Mouse (Mus musculus): Measurements from ENCODE around the gene Cyp24a1.
"Not testable (repeated sequence)": the region's sequence is repeated elsewhere in the genome, so short reads cannot be mapped to it uniquely, and the experiment has no call there.

Cyp24a1 gene

DNA sequence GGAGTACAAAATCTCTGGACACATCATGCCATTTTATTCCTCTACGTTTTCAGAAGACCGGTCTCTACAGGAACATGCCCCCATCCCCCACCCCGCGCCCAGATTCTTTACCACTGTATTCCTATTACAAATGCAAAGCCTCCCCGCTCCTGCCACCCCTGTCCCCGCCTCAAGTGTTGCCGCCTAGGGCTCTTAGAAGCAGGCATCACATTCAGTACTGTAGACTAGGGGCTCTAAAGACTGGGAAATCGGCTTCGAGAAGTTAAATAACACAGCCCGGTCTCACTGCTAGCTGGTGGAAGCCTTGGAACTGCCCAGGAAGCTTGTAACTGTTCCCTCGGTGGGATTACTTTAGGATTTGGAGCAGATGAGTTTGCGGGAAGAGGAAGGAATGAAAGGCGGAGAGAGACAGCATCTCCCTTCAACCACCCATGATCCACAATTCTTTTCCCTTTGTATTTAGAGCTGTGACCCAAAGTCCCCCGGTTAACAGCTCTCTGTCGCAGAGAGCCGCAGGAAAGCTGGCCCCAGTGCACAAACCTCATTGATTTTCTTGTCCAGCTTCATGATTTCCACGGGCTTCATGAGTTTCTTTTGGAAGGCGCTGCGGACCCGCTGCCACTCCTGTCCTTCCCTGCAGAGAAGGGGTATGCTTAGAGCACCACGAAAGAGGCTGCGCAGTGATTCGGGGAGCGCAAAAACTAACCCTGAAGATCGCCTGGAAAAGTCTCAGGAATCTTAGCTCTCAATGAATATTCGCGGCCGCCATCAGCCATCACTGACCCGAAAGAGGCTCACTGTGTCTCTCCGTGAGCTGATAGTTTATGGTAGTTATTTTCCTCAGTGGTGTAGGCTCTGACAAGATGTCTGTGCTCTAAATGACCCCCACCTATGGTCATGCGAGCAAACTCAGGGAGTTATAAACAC lies 1.9 kb downstream of the Cyp24a1 start:
- DNase-seq = no peak

DNA sequence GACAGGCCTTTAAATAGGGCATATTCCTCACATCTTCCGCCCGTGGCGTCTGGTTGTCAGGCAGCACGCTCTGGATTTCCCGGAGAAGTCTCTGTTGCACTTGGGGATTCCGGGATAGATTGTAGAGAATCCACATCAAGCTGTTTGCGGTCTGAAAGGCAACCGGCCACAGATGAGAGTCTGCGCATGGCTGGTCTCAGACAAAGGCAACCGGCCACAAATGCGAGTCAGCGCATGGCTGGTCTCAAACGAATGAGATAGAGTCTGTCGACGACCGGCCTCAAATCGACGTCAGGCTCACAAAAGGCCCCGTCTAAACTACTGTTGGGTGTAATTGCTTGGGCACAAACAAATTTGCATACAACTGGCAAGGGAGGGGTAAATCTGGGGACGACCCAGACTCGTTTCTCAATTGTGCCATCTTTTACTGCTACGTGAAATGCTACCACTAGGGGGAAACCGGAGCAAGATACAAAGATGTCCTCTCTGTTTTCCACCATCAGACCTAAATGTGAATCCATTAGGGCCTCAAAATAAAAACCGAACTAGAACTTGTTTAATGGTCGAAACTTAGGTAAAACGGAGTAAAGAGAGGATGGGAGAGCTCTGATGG lies 8.9 kb downstream of the Cyp24a1 start:
- no peak for DNase-seq

DNA sequence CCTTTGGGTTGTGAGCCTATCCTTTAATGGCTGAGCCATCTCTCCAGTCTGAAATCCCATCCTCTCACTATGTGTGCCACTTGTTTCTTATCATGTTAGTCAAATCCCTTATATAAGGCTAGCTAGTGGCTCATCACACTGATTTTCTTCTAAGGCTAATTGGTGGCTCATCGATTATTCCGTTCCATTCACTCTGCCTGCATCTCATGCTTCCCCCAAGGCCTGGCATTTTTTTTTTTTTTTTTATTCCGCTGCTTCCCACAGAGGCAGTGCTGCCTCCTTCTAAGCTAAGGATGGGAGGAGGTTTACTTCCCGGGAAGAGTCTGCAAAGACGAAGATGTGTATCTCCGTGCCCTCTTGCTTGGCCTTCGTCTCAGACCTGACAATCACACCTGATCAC lies 9.7 kb downstream of the Cyp24a1 start:
- no peak for DNase-seq

DNA sequence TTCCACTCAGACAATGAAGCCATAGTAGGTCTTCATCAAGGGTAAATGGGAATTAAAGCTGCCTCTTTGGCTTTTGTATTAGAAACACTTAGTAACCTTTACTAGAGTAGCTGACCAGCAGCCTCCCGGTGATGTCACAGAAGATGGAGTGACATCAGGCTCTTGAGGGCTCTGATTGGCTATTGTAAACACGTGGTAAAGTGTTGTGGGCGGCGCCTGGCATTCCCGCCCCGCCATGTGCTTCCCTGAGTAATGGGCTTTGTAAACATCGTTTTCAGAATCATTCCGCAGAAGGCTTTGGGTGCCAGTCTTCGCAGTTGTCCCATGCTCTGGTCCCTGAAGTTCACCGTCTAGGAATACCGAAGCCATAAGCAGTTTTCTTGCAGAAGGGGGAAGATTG lies 13.0 kb downstream of the Cyp24a1 start:
- no peak for DNase-seq

DNA sequence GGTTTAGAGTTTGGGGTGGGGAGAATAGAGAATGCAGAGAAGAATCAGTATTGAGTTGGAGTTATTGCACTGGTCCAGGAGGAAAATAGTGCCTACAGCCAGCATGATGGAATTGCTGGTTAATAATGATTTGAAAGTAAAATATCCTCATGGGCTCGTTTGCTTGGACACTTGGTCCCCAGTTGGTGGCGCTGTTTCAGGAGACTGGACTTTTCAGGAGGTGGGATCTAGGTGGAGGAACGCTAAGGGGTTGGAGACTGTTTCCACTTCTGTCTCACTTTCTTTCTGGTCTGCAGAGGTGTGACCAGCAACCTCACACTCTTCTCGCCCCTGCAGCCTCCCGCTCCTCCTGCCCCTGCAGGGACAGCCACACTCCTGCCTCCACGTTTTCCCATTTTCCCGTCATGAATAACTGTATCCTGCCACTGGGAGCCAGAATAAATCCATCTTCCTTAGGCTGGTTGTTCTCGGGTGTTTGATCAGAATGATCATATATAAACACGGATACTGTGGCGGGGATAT lies 14.9 kb downstream of the Cyp24a1 start:
- no peak for DNase-seq

DNA sequence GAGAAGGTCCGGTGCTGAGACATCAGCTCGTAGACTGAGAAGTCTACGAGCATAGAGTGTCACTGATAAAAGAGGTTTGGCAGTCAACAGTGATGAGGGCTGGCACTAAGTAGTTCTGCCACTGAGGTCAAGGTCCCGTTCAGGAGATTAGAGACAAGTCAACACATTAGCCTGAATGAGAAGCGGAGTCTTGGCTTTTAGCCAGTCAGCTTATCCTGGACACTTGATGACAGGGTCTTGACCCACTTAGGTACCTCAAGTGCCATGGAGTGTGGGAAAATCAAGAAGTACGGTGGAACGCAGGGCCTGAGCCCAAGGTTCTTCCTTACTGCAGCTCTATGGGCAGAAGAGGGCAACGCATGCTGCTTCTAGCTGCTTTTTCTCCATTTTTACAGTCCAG lies 20.3 kb downstream of the Cyp24a1 start:
- peak; percentile 56 for DNase-seq

DNA sequence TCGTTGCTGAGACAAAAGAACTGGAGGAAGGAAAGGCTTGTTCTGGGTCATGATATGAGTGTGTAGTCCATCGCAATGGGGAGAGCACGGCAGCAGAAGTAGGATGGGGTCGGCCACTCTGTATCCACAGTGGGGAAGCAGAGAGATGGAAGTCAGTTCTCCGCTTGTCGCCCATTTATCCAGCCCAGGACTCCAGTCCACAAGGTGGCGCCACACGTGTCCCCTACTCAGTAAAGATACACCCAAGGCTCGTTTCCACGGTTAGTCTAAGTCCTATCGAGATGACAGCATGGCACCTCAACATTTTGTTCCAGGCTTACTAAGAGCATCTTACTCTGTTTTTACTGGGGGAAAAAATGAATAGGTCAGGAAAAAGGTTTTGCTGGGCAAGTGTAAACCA lies 20.7 kb downstream of the Cyp24a1 start:
- DNase-seq = no peak

DNA sequence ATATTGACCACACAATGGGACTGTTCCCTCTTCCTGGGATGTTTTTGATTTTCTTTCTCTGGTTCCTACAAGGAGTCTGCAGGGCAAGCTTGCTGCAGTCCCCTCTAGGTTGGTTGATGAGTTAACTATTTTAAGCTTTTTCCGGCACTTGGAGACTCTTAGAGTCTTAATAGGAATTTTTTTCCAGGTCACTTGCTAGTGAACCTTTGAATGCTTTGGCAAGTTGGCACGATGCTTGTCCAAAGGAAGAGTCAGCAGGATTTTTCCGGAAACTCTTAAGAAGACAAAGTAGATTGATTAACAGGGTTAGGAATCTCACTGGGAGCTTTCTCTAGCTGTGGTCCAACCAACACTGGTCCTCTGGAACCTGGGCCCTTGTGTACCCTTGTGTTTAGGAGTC lies 21.8 kb downstream of the Cyp24a1 start:
- peak; percentile 94 for DNase-seq

DNA sequence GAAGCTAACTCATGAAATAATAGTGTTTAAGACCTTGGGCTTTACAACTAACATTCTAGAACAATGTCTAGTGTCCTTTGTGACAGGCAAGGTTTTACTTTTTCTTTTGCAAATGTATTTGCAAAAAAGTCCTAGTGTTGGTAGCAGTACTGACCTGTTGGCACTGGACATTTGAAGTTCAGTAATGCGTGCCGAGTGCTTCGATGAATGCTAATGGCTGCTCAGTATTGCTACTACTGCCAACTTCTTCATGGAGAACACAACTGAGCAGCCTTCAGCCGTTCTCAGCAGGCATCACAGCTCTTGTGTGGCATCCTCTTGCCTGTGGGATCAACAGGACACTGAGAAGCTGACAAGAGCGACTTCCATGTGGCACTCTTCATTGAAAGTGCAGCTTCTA lies 22.8 kb downstream of the Cyp24a1 start:
- peak; percentile 50 for DNase-seq

DNA sequence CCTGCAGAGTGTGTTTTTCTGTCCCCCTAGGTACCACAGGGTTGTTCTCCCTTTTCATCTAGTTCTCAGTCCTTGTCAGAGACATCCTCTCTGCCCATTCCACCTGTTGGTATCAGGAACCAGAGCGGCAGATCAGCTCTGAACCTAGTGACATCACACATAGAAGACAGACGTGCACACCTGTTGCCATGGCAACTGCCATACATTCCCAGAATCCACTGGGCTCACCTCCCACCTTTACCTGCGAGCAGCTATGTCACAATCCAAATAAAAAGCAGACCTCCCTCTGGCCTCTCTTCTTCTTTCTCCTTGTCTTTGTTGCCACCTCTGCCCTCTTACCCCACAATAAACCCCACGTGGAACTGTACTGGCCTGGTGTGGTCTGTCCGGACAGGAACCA lies 26.4 kb downstream of the Cyp24a1 start:
- DNase-seq = no peak

DNA sequence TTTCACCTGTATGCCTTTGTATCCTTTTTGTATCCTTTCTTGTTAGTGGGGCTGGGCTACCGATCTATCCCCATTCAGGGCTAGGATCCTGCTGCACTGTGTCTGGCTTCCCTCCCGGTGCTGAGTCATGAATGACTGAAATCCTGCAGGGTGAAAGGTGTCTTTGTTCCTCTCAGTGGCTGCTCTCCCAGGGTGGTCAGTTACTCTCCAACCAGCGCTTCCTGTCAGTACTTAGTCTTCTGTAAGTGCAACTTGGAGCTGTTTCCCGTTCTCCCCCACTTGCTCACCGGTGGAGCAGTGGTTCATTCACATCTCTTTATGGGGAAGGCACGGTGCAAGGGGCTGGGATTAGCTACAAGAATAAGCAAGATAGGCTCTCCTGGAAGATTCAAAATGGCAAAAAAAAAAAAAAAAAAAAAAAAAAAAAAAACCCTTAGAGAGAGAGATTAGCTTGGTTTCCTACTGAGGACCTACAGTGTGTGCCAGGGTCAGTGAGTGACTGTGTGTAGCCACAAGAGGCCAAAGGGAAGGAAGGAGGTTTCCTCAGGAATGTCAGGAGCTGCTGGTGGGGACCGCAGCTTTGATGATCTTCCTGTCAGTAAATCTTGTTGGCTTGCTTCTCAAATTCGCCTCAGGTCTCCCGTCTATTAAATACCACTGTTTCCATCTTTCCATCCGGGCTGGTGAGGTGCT lies 27.2 kb downstream of the Cyp24a1 start:
- DNase-seq = peak; percentile 95

DNA sequence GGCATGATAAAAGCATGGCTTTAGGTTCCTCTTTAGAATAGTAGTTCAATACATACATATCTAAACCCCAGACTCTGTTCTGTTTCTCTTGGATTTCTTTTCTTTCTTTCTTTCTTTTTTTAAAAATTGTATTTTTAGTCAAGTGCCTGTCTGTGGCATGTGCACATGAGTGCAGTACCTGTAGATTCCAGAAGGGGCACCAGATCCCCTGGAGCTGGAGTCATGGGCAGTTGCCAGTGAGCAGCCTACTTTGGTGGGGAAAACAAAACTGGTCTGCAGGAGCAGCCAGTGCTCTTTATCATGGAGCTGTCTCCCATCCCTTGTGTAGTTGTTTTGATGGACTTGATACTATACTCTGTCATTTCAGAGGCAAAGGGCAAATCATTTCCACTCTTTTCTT lies 28.9 kb downstream of the Cyp24a1 start:
- peak; percentile 48 for DNase-seq

DNA sequence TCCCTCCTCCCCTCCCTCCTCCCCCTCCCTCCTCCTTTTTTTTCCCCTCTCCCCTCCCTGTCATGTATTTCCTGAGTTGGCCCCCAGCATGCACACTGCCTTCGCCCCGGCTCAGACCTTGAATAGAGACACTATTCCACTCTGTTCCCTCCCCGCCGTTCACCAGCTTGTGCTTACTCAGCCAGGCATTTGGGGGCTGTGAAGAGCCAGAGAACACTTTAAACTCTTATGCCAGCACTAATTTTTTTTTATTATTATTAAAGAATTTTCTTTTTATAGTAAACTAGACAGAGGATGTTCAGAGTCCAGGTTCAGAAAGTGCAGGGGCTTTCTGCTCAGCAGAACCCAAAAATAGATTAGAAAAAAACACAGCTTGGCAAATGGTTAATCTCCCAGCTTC lies 32.1 kb downstream of the Cyp24a1 start:
- peak; percentile 87 for DNase-seq

DNA sequence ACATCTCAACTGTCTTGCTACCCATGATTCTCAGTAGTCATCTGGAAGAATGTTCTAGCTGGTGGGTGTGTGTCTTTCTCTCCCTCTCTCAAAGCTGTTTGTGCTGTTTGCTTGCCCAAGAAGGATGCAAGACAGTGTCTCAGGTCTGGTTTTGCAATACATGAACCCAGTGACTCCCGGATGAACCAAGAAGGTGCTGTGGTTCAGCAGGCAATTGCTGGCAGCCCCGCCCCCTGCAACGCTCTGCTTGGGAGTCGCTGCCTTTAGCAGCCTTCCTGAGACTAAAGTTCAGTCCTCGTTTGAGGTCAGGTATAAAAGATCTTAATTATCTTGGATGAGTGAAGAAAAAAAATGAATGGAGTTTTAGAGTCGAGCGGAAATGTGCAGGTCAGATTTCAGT lies 35.3 kb downstream of the Cyp24a1 start:
- DNase-seq = peak; percentile 92

DNA sequence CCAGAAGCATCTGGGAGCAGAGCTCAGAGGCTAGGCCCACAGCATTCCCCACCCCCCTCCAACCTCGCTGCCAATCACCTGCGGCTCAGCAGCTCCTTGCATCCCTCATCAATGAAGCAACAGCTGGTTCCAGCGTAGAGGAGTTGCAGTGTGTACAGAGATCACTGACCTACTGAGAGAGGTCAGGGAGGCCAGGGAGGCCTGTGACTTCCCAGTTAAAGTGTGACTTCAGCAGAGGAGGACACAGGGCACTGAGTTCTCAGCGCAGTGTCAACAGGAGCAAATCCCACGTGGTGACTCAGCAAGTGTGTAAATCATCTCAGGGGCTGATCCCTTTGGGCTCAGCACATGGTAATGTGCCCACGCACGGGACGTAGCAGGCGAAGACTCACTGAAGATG lies 37.1 kb downstream of the Cyp24a1 start:
- DNase-seq = peak; percentile 92

DNA sequence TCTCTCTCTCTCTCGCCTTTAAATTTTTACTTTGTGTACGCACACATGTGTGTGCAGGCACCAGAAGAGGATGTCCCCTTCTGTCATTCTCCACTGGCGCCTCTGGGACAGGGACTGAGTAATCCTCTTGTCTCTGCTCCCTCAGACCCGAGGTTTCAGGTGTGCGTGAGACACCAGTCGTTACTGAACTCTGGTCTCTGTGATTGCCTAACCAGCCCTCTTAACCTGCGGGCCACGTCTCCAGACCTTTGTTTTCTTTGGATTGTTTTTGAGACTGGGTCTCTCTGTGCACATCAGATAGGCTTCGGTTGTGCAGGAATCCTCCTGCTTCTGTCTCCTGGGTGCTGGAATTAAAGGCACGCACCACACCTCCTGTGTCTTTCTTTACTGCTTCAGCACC lies 37.8 kb downstream of the Cyp24a1 start:
- no peak for DNase-seq

DNA sequence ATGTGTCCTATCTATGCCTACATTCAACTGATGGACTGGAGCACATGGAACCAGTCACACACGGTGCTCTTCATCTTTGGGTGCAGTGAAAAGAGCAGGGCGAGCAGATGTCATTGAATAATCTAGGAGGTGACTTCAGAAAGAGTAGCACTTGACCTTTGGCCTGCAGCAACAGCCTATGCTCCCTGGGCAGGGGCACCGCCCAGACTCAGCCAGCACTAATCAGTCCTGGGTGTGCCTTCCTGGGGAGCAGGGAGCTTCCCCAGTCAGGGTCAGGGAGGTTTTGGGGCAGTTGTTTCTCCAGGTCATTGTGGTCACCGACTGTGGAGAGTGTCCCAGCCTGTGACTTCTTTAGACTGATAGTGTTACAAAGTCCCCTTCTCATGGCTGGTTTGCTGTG lies 43.1 kb downstream of the Cyp24a1 start:
- not testable (repeated sequence) for DNase-seq

DNA sequence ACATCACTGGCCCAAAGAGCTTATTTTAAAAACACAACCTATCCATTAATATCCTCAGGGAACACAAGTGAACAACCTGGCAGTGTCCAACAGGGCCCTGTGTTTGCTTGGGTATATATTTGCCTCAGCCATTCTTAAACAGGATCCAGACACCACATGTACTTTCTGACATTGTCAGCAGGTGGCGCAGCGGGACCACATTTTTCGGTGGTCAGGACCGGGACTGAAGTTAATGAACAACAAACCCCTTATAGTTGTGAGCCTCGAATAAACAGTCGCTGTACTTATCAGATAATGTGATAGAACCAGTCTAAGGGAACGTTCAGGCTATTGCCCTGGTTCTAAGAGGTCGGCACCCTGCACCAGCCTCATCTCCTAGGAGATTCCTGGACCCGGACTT lies 46.0 kb downstream of the Cyp24a1 start:
- peak; percentile 91 for DNase-seq

DNA sequence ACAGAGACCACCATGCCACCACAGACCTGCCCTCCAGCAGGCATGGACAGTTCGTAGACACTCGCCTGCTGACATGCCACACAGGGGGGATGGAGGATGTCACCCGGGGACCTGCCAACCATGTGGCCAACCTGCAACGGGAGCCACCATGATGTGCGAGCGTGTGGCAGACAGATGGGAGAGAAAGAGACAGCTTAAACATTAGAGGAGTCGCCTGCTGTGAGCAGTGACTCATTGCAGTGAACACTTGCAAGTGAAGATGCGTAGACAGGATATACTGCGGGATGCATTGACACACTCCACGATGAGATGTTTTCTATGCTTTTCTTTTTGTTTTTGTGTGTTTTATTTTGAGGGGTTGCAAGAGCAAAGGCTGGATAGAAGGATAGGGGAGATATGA lies 49.3 kb downstream of the Cyp24a1 start:
- DNase-seq = no peak

DNA sequence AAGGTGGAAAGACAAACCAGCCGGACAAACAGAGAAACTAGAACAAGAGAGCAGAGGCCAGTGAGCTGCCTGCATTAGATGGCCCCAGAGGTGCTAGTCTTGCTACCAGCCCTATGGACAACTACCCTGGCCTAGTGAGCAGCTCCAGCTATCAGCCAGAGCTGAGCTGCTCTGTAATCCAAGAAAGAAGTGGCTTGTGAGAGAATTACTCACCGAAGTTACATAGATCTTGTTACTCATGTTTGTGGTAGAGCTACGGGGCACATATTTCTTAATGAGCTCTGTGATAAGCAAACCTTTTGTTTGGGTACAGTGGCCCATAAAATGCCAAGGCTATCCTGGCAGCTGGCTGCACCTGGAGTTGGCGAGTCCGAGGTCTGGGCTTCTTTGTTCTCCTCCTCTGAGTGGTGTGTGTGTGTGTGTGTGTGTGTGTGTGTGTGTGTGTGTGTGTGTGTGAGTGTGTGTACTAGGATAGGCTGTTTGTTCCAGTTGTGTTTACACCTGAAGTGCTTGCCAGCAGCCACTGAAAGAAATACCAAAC lies 50.0 kb downstream of the Cyp24a1 start:
- no peak for DNase-seq

DNA sequence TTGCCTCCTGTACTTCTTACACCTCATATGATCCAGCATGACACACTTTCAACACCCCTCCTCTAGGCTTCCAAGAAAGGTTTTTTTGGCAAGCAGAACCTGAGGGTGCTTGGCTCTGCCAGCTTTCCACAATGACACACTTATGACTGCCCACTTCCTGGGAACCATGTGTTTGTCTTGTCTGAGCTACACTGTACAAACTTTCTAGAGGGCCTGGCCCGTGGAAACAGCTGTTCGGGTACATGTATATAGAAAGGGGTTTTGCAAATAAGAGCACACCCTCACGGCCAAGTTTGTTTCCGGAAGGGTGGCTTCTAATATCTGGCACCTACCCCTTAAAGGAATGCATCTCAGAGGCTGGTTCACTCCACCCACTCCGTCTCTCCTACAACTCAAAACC lies 51.1 kb downstream of the Cyp24a1 start:
- no peak for DNase-seq

DNA sequence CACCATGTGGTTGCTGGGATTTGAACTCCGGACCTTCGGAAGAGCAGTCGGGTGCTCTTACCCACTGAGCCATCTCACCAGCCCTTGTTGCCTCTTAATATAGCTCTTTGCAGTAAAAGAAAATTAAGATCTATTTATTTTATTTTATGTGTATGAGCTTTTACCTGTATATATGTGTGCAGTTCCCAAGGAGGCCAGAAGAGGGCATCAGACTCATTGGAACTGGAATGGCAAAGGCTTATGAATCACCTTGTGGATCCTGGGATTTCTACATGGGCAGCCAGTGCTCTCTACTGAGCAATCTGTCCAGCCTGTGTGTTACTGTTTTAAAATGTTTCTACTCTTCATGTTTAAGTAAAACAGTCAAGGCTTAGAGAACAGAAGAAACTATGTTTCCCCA lies 54.4 kb downstream of the Cyp24a1 start:
- DNase-seq = peak; percentile 69

DNA sequence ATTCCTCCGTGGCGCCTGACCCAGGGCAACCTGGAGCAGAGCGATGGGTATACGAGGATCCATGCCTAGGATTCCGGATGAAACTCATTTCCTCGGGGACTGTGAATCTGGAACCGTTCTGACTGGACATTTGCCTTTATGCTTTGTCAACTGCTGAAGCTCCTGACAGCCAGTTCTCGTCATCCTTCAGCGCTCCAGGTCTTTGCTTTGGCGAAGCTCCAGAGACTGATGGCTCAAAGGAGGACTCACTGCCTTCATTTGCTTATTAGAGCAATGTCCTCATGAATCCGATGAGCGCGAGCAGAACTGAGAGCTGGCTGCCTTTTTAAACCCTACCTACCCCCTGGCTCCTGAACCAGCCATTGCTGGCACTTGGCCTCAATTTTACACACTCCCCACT lies 58.2 kb downstream of the Cyp24a1 start:
- DNase-seq = peak; percentile 39

Measured in kidney, adult 9 months (tissue).